Mouse (Mus musculus) lung, postnatal 4 days (tissue): Measurements from ENCODE around the gene Olfr850.

Experiments used
- DNase-seq, 2 experiments: peaks; one replicate each; pipeline ENCODE4 v3.0.0; 2021

The Olfr850 gene

DNA sequence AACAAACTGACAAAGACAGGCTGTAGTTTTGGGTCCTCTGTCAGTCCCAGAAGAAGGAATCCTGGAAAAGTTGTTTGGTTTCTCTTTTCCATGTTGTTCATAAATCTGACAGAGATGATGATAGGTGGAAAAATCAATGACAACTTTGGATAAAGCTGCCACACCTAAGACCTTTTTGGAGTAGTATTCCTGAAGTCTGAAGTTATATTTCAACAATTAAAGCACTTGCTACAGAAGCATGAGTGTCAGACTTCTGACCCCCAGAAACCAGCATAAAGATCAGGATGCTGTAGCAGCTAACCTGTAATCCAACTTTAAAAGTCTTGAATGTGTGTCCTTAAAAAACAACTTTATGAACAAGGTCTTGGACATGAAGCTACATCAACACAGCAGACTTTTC is at the start of gene Olfr850:
Gene Olfr850 (minus strand): TSS at position 101 of the 400 bp plus-strand sequence.
- no peak for DNase-seq

GRCm38 (mm10) chr9:19492995-19493394 is 14.9 kb upstream of the Olfr850 start, which contains the start of gene Olfr851:
Gene Olfr851 (plus strand): TSS chr9:19493295.
- DNase-seq: no peak

DNA sequence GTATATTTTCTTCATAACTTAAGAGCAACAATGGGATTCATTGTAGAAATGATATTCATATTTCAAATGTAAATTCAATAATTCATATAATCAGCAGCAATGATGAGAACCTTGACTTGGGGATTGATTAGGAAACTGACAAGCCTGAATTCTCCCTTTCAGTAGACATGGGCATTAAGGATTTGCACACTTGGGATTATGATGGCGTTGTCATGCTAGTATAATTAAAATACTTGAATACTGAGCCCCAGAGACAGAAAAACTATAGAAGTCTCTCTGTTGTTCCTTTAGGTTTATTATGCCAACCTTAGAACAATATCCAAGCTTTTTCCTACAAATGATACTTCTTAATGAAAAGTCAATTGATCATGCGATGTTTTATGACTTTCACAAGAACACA is 38.1 kb downstream of the Olfr850 start, which contains the start of gene Olfr849:
Gene Olfr849 (plus strand): TSS at position 301 of the 400 bp plus-strand sequence.
- no peak for DNase-seq
